Comparison of ENCODE assay signal across 10 mouse cellular contexts in genomic region chr12:70799231-70800002, GRCm38 (mm10). TPM values are rescaled to one million over a fixed set of nuclear protein-coding genes. Genes with fewer than 3 reads are reported as not detected.
DNase-seq lines count a peak whose midpoint lies in the region; ATAC-seq and TF ChIP-seq lines count a peak whose summit lies in the region.
"Had no signal": no experiment of that assay in that cellular context is flagged by ENCODE, and none has a peak within 500 bp of the region (broad histone marks: within the 10 kb centered on the region; RNA-seq: fewer than 3 reads in every experiment).

No protein-coding gene starts in this region.

- no peaks in the 10 kb centered on the region for H3K36me3 ChIP-seq in hindbrain, embryonic 11.5 days (ENCODE audit: control insufficient read depth, insufficient read depth, low read length)
- H3K36me3 ChIP-seq in hindbrain, embryonic 16.5 days (ENCODE audit: control insufficient read depth, insufficient read depth, low read length) = no peaks in the 10 kb centered on the region
- H3K36me3 ChIP-seq: hindbrain, embryonic 15.5 days had no signal

- no peak for TF ChIP-seq POLR2A in olfactory bulb, adult 2 months (IDR thresholded peaks at IDR 0.05; ENCODE audit: insufficient read depth, low read depth, low read length)

- H3K4me1 ChIP-seq in hindbrain, embryonic 11.5 days (replicated peaks; ENCODE audit: control insufficient read depth, insufficient read depth, low read length) = no peaks in the 10 kb centered on the region; the same call in 1 of the 2 replicates
- H3K4me1 ChIP-seq in hindbrain, embryonic 16.5 days (ENCODE audit: control insufficient read depth, insufficient read depth, low read depth, low read length) = 0 out of 2 replicates have a peak, but pooled peaks cover 3% of the 10 kb centered on the region
- H3K4me1 ChIP-seq in olfactory bulb, adult 2 months (ENCODE audit: control insufficient read depth, insufficient read depth, low read length) = peaks cover 22% of the 10 kb centered on the region

- intact Hi-C loops in heart, postnatal 36 days (cut with DNase I) = loop anchor here (5.0 kb wide), 1 partner anchor 77 kb away; no protein-coding TSS in a partner anchor

- ATAC-seq in hindbrain, embryonic 11.5 days (ENCODE audit: low FRiP score) = no peak
- ATAC-seq in hindbrain, embryonic 16.5 days = no peak
- ATAC-seq: Patski had no signal

- no peaks in the 10 kb centered on the region for H3K27me3 ChIP-seq in hindbrain, embryonic 11.5 days (ENCODE audit: control insufficient read depth, insufficient read depth, low read length)
- no peaks in the 10 kb centered on the region for H3K27me3 ChIP-seq in hindbrain, embryonic 16.5 days (replicated peaks; ENCODE audit: control insufficient read depth, insufficient read depth, low read length)
- H3K27me3 ChIP-seq: hindbrain, embryonic 15.5 days; Patski had no signal

- H3K27ac ChIP-seq in hindbrain, embryonic 11.5 days (ENCODE audit: low read depth, low read length) = no peak overlapping the region
- H3K27ac ChIP-seq in hindbrain, embryonic 16.5 days (ENCODE audit: low read depth, low read length) = no peak overlapping the region
- H3K27ac ChIP-seq in olfactory bulb, adult 2 months (ENCODE audit: insufficient read depth, low read depth, low read length) = peak overlapping the region; percentile 60
- H3K27ac ChIP-seq: hindbrain, embryonic 15.5 days had no signal

- no peak overlapping the region for H3K4me3 ChIP-seq in hindbrain, embryonic 11.5 days (ENCODE audit: low read depth, low read length)
- no peak overlapping the region for H3K4me3 ChIP-seq in hindbrain, embryonic 16.5 days (ENCODE audit: low read length)
- H3K4me3 ChIP-seq in olfactory bulb, adult 2 months (ENCODE audit: insufficient read depth, low read depth, low read length) = no peak overlapping the region
- H3K4me3 ChIP-seq: hindbrain, embryonic 15.5 days had no signal

- no peak overlapping the region for H3K4me2 ChIP-seq in hindbrain, embryonic 11.5 days (replicated peaks; ENCODE audit: low read depth, low read length)
- no peak overlapping the region for H3K4me2 ChIP-seq in hindbrain, embryonic 16.5 days (ENCODE audit: low read length)
- H3K4me2 ChIP-seq: hindbrain, embryonic 15.5 days had no signal

- H3K9me3 ChIP-seq in hindbrain, embryonic 11.5 days (ENCODE audit: control insufficient read depth, low read length) = no peaks in the 10 kb centered on the region
- H3K9me3 ChIP-seq in hindbrain, embryonic 16.5 days (ENCODE audit: control insufficient read depth, low read length) = no peaks in the 10 kb centered on the region
- H3K9me3 ChIP-seq: hindbrain, embryonic 15.5 days had no signal

- 56% methylated on average over 19 of the region's 19 CpGs for WGBS in hindbrain, embryonic 11.5 days
- 61% methylated on average over 19 of the region's 19 CpGs for WGBS in hindbrain, embryonic 16.5 days
- 46% methylated on average over 19 of the region's 19 CpGs for WGBS in olfactory bulb, adult 2 months

- H3K9ac ChIP-seq in hindbrain, embryonic 11.5 days (ENCODE audit: low read depth, low read length) = no peak overlapping the region
- H3K9ac ChIP-seq in hindbrain, embryonic 16.5 days (ENCODE audit: low read depth, low read length) = no peak overlapping the region
- H3K9ac ChIP-seq: hindbrain, embryonic 15.5 days had no signal

- DNase-seq in hindbrain, embryonic 11.5 days (ENCODE audit: low spot score) = peak; percentile 20
- peak; percentile 80 for DNase-seq in brain, adult 2 months (ENCODE audit: low read depth, low spot score)
- DNase-seq in heart, postnatal 36 days = peak; percentile 31 to 39
- no peak for DNase-seq in cerebellum, adult 9-10 months
- no peak for DNase-seq in thymus, postnatal 10 days (ENCODE audit: low spot score in 2 of 2)
- DNase-seq in ovary, adult 18-20 months (ENCODE audit: low spot score) = no peak

- TF ChIP-seq CTCF in olfactory bulb, adult 2 months (IDR thresholded peaks at IDR 0.05; ENCODE audit: insufficient read depth, low read depth, low read length) = no peak

RNA-seq across cellular contexts. Expression of gene Frmd6, which starts 25.9 kb away (rescaled TPM):
- polyA plus RNA-seq in hindbrain, embryonic 11.5 days (2014; fragmentation: Nextera tagmentation; extraction: Ambion mirVana) = 18.5 and 23.5 TPM in 2 replicates
- 6.9 and 10.1 TPM in 2 replicates for polyA plus RNA-seq in hindbrain, embryonic 16.5 days (2015; fragmentation: Nextera tagmentation; extraction: Ambion mirVana)
- 10 to 100 TPM; 33.4 to 39.1 TPM for total RNA-seq in heart, postnatal 36 days (2021)
- polyA plus RNA-seq in olfactory bulb, adult 2 months (2012; ENCODE audit: insufficient read depth, insufficient read length, low replicate concordance, missing spikeins) = not detected in 2 replicates

Comparison
In these comparisons a context has a peak if more than half of its experiments do, and no peak if none do; other contexts are left out.
1. DNase-seq: peak in hindbrain, embryonic 11.5 days (single experiment), brain, adult 2 months (single experiment) and heart, postnatal 36 days (2 of 2); none in cerebellum, adult 9-10 months (single experiment), thymus, postnatal 10 days (0 of 2) and ovary, adult 18-20 months (single experiment).